Mouse (Mus musculus): ENCODE measurements around the gene Gm10974.

DNA sequence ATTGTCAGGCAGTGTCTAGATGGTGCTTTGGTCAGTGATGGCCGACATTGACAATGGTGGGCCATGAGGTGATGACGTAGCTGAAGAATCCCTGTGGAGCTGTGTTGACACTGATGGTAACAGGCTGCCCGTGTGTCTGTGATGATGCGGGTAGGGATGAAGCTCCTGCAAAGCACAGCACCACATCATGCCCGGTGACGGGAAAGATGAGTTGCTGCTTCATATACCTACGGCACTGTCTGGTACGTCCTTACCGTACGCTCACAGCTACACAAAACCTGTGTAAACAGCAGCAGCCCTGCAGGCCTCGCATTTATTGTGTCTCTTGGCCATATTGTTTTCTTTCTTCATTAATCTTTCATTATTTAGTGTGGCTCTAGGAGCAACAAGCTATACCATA lies 1.2 kb upstream of the Gm10974 start:
- TF ChIP-seq POLR2A (IDR thresholded peaks at IDR 0.05; ENCODE audit: borderline replicate concordance, extremely low read depth, insufficient read depth, insufficient read length, poor library complexity, severe bottlenecking) (no peak), CTCF (IDR thresholded peaks at IDR 0.05; ENCODE audit: borderline replicate concordance, extremely low read depth, insufficient read depth, insufficient read length) (no peak)

Measured in brain, embryonic 14.5 days (tissue).